Mouse (Mus musculus) MEL (cell line): Measurements from ENCODE around the gene Gm17018. TPM values are rescaled to one million over a fixed set of nuclear protein-coding genes. Genes with fewer than 3 reads are reported as not detected.

ENCODE experiments used
- DNase-seq: peaks from one replicate; pipeline ENCODE4 v3.0.0; 2011; ENCODE audit warnings: low read depth, low spot score
- H3K27ac ChIP-seq: 2 replicates; pipeline ENCODE4 v1.5.1; 2012; ENCODE audit warnings: low read depth, mild to moderate bottlenecking, control low read depth, low read length, moderate library complexity; ENCODE audit not compliant: control insufficient read depth
- H3K27me3 ChIP-seq, 2 experiments: fragments of 150-350 bp in 1 of 2; sonication (generic) in 1 of 2; 2 replicates each; pipeline ENCODE4 v1.6.1; 2012; ENCODE audit warnings: low read length in 2 of 2, mild to moderate bottlenecking in 2 of 2, improper control_type of control experiment in 1 of 2, moderate library complexity in 1 of 2; ENCODE audit not compliant: insufficient read depth in 2 of 2, control insufficient read depth in 1 of 2
- H3K36me3 ChIP-seq, 2 experiments: 2 replicates each; pipeline ENCODE4 v1.6.1; 2012 to 2014; ENCODE audit warnings: low read length in 2 of 2, improper control_type of control experiment in 1 of 2, inconsistent platforms in 1 of 2, mild to moderate bottlenecking in 1 of 2; ENCODE audit not compliant: insufficient read depth in 2 of 2, control insufficient read depth in 1 of 2
- H3K4me1 ChIP-seq, 2 experiments: fragments of 150-350 bp in 1 of 2; sonication (generic) in 1 of 2; 2 replicates each; pipeline ENCODE4 v1.6.1; 2012; ENCODE audit warnings: low read length in 2 of 2, improper control_type of control experiment in 1 of 2, mild to moderate bottlenecking in 1 of 2; ENCODE audit not compliant: insufficient read depth in 2 of 2, control insufficient read depth in 1 of 2
- H3K4me3 ChIP-seq, 2 experiments: fragments of 150-350 bp in 1 of 2; sonication (generic) in 1 of 2; 2 replicates each; pipeline ENCODE4 v1.5.1; 2012; ENCODE audit warnings: low read depth in 2 of 2, low read length in 2 of 2, mild to moderate bottlenecking in 2 of 2, moderate library complexity in 2 of 2, control low read depth in 1 of 2, improper control_type of control experiment in 1 of 2; ENCODE audit not compliant: control insufficient read depth in 1 of 2, insufficient read depth in 1 of 2
- H3K79me2 ChIP-seq: 2 replicates; pipeline ENCODE4 v1.6.1; 2012; ENCODE audit warnings: mild to moderate bottlenecking, low read length, moderate library complexity; ENCODE audit not compliant: control insufficient read depth, poor library complexity, insufficient read depth
- H3K9ac ChIP-seq: 2 replicates; pipeline ENCODE4 v1.6.1; 2012; ENCODE audit warnings: low read depth, mild to moderate bottlenecking, control low read depth, low read length, moderate library complexity; ENCODE audit not compliant: control insufficient read depth, poor library complexity, severe bottlenecking
- H3K9me3 ChIP-seq: fragments of 150-350 bp; sonication (generic); replicated peaks from 2 replicates; pipeline ENCODE4 v1.6.1; 2012; ENCODE audit warnings: mild to moderate bottlenecking, low read length, improper control_type of control experiment, moderate library complexity; ENCODE audit not compliant: insufficient read depth
- CTCF ChIP-seq, 3 experiments: IDR thresholded peaks in 2 of 3; conservative IDR thresholded peaks in 1 of 3; 2 replicates each; pipeline ENCODE4 v1.5.1; 2011 to 2012; ENCODE audit warnings: low read length in 3 of 3, low read depth in 2 of 3, mild to moderate bottlenecking in 2 of 3, improper control_type of control experiment in 1 of 3, inconsistent platforms in 1 of 3, mixed read lengths in 1 of 3, moderate library complexity in 1 of 3; ENCODE audit not compliant: control insufficient read depth in 1 of 3, insufficient read depth in 1 of 3, poor library complexity in 1 of 3, severe bottlenecking in 1 of 3
- NELFE ChIP-seq: IDR thresholded peaks from 2 replicates; pipeline ENCODE4 v1.6.1; 2011; ENCODE audit warnings: low read depth, low read length, improper control_type of control experiment
- RAD21 ChIP-seq: IDR thresholded peaks from 2 replicates; pipeline ENCODE4 v1.6.1; 2011; ENCODE audit warnings: mild to moderate bottlenecking, low read depth, low read length, improper control_type of control experiment
- SMC3 ChIP-seq: IDR thresholded peaks from 2 replicates; pipeline ENCODE4 v1.6.1; 2011; ENCODE audit warnings: low read depth, low read length, improper control_type of control experiment
- ZC3H11A ChIP-seq: IDR thresholded peaks from 2 replicates; pipeline ENCODE4 v1.6.1; 2012; ENCODE audit warnings: low read depth, mild to moderate bottlenecking, inconsistent platforms, low read length, improper control_type of control experiment
- polyA plus RNA-seq, 2 experiments: library from polyadenylated mRNA; stranded (reverse) in 1 of 2; unstranded in 1 of 2; fragments of >175 nt in 1 of 2; fragments of >200 nt in 1 of 2; gene quantifications; 2 replicates each; pipeline versions ENCODE4 v1.2.1 to v1.2.4; 2012; ENCODE audit warnings: low replicate concordance in 2 of 2, low read depth in 1 of 2; ENCODE audit not compliant: insufficient read length in 2 of 2, insufficient read depth in 1 of 2, missing spikeins in 1 of 2
- total RNA-seq: library from RNA; depleted of rRNA; stranded (reverse); fragments of 300-350 nt; gene quantifications from 2 replicates; pipeline ENCODE4 v1.2.3, GENCODE M21; 2012; rRNA removed

Gene Gm17018
- total and polyA plus RNA-seq, 3 experiments, result 34.9 to 62.6 TPM; not detected in 1

- Histone ChIP-seq H3K4me1 (no peaks in the 10 kb centered on the region), H3K4me3 (no peak overlapping the region), H3K27me3 (no peaks in the 10 kb centered on the region), H3K36me3 (no peaks in the 10 kb centered on the region; a peak in 1 of 4 replicates), H3K79me2 (no peaks in the 10 kb centered on the region), H3K9me3 (no peaks in the 10 kb centered on the region), H3K9ac (no peak overlapping the region), H3K27ac (no peak overlapping the region)
- peak; percentile 58 for DNase-seq
- TF ChIP-seq RAD21 (peak; percentile 32), NELFE (no peak), ZC3H11A (no peak), SMC3 (peak; percentile 69), CTCF (IDR thresholded peaks at IDR 0.05 in 2 of 3, conservative IDR thresholded peaks at IDR 0.05 in 1 of 3; ENCODE audit: control insufficient read depth in 1 of 3, insufficient read depth in 1 of 3, low read depth in 2 of 3, low read length in 3 of 3, poor library complexity in 1 of 3, severe bottlenecking in 1 of 3) (peak; percentile 28 to 69 (median 42); a peak in 5 of 6 replicates)
Measured at GRCm38 (mm10) chr19:45629219-45629618, 68.8 kb downstream of the Gm17018 start.

Other genes starting within 250 kb of the Gm17018 start
- 14.2 and 16.4 TPM in 2 replicates for gene Btrc, start 196.9 kb upstream of the Gm17018 start, total RNA-seq
- 10 to 100 TPM in 1 of 2 experiments, not detected in 1; 30.3 TPM for gene Btrc, start 196.9 kb upstream of the Gm17018 start, polyA plus RNA-seq
- gene Poll, start 84 bp upstream of the Gm17018 start, total RNA-seq, result 14.9 and 16.4 TPM in 2 replicates
- 10 to 100 TPM in 1 of 2 experiments, not detected in 1; 19.0 TPM for gene Poll, start 84 bp upstream of the Gm17018 start, polyA plus RNA-seq
- gene Fbxw4, start 99.7 kb downstream of the Gm17018 start, total RNA-seq, result 9.4 and 12.4 TPM in 2 replicates
- gene Fbxw4, start 99.7 kb downstream of the Gm17018 start, polyA plus RNA-seq, result 10 to 100 TPM in 1 of 2 experiments, not detected in 1; 45.3 TPM
- not detected in 2 replicates for gene Fgf8, start 182.3 kb downstream of the Gm17018 start, total RNA-seq
- gene Fgf8, start 182.3 kb downstream of the Gm17018 start, polyA plus RNA-seq, result not detected
- 417 and 426 TPM in 2 replicates for gene Npm3, start 189.0 kb downstream of the Gm17018 start, total RNA-seq
- 100 to 1,000 TPM in 1 of 2 experiments, not detected in 1; 602 TPM for gene Npm3, start 189.0 kb downstream of the Gm17018 start, polyA plus RNA-seq
- gene Mgea5, start 223.2 kb downstream of the Gm17018 start, total RNA-seq, result 54.4 and 64.2 TPM in 2 replicates
- gene Mgea5, start 223.2 kb downstream of the Gm17018 start, polyA plus RNA-seq, result 10 to 100 TPM in 1 of 2 experiments, not detected in 1; 67.0 TPM